Mouse (Mus musculus): ENCODE data around the gene Coro1a. TPM values are rescaled to one million over a fixed set of nuclear protein-coding genes. Genes with fewer than 3 reads are reported as not detected.
"Not testable (repeated sequence)": the region's sequence is repeated elsewhere in the genome, so short reads cannot be mapped to it uniquely, and the experiment has no call there.

The Coro1a gene
- polyA plus RNA-seq, 1 experiment from 2014 or later, result 33.3 TPM

- Histone ChIP-seq H3K36me3 (no peaks in the 10 kb centered on the region), H3K4me3 (no peak overlapping the region), H3K27ac (no peak overlapping the region), H3K4me1 (no peaks in the 10 kb centered on the region), H3K4me2 (no peak overlapping the region), H3K9me3 (no peaks in the 10 kb centered on the region), H3K27me3 (no peaks in the 10 kb centered on the region), H3K9ac (no peak overlapping the region)
- ATAC-seq (ENCODE audit: insufficient number of reproducible peaks, insufficient read depth, low FRiP score, low TSS enrichment, low read depth), result no peak
- WGBS, result 75% methylated on average over 8 of the region's 8 CpGs
Measured at GRCm38 (mm10) chr7:126736122-126736521, 28.5 kb upstream of the Coro1a start.

- not testable (repeated sequence) for H3K9ac ChIP-seq; H3K9me3 ChIP-seq; H3K36me3 ChIP-seq; H3K27ac ChIP-seq; H3K27me3 ChIP-seq; H3K4me3 ChIP-seq; H3K4me1 ChIP-seq; ATAC-seq (ENCODE audit: insufficient number of reproducible peaks, insufficient read depth, low FRiP score, low TSS enrichment, low read depth); H3K4me2 ChIP-seq
- WGBS, result 84% methylated on average over 4 of the region's 4 CpGs
Measured at GRCm38 (mm10) chr7:126730256-126730789, 22.7 kb upstream of the Coro1a start.

GRCm38 (mm10) chr7:126725667-126726066, 18.1 kb upstream of the Coro1a start:
- no peak overlapping the region for H3K4me3 ChIP-seq
- H3K4me1 ChIP-seq, result no peaks in the 10 kb centered on the region
- ATAC-seq (ENCODE audit: insufficient number of reproducible peaks, insufficient read depth, low FRiP score, low TSS enrichment, low read depth), result no peak
- H3K27me3 ChIP-seq, result no peaks in the 10 kb centered on the region
- H3K9me3 ChIP-seq, result no peaks in the 10 kb centered on the region
- H3K36me3 ChIP-seq, result no peaks in the 10 kb centered on the region
- no peak overlapping the region for H3K4me2 ChIP-seq
- H3K9ac ChIP-seq, result no peak overlapping the region
- H3K27ac ChIP-seq, result no peak overlapping the region
- 79% methylated on average over 5 of the region's 5 CpGs for WGBS

- no peak overlapping the region for H3K9ac ChIP-seq
- H3K4me1 ChIP-seq, result no peaks in the 10 kb centered on the region
- no peak overlapping the region for H3K4me3 ChIP-seq
- H3K4me2 ChIP-seq, result no peak overlapping the region
- H3K9me3 ChIP-seq, result no peaks in the 10 kb centered on the region
- 75% methylated on average over 3 of the region's 3 CpGs for WGBS
- no peak overlapping the region for H3K27ac ChIP-seq
- H3K27me3 ChIP-seq, result no peaks in the 10 kb centered on the region
- no peak for ATAC-seq (ENCODE audit: insufficient number of reproducible peaks, insufficient read depth, low FRiP score, low TSS enrichment, low read depth)
- H3K36me3 ChIP-seq, result no peaks in the 10 kb centered on the region
Measured at GRCm38 (mm10) chr7:126725077-126725476, 17.5 kb upstream of the Coro1a start.

GRCm38 (mm10) chr7:126721635-126722034, 14.0 kb upstream of the Coro1a start:
- H3K4me3 ChIP-seq, result no peak overlapping the region
- H3K4me2 ChIP-seq, result no peak overlapping the region
- H3K27ac ChIP-seq, result no peak overlapping the region
- WGBS, result 87% methylated on average over 13 of the region's 13 CpGs
- no peak overlapping the region for H3K9ac ChIP-seq
- no peaks in the 10 kb centered on the region for H3K27me3 ChIP-seq
- no peaks in the 10 kb centered on the region for H3K9me3 ChIP-seq
- H3K4me1 ChIP-seq, result no peaks in the 10 kb centered on the region
- H3K36me3 ChIP-seq, result no peaks in the 10 kb centered on the region
- no peak for ATAC-seq (ENCODE audit: insufficient number of reproducible peaks, insufficient read depth, low FRiP score, low TSS enrichment, low read depth)

GRCm38 (mm10) chr7:126718787-126719337, 11.3 kb upstream of the Coro1a start:
- ATAC-seq (ENCODE audit: insufficient number of reproducible peaks, insufficient read depth, low FRiP score, low TSS enrichment, low read depth), result no peak
- no peaks in the 10 kb centered on the region for H3K27me3 ChIP-seq
- no peak overlapping the region for H3K4me2 ChIP-seq
- no peaks in the 10 kb centered on the region for H3K36me3 ChIP-seq
- no peaks in the 10 kb centered on the region for H3K4me1 ChIP-seq
- H3K9ac ChIP-seq, result no peak overlapping the region
- no peak overlapping the region for H3K4me3 ChIP-seq
- no peaks in the 10 kb centered on the region for H3K9me3 ChIP-seq
- WGBS, result 96% methylated on average over 5 of the region's 5 CpGs
- no peak overlapping the region for H3K27ac ChIP-seq

GRCm38 (mm10) chr7:126717566-126717965, 10.0 kb upstream of the Coro1a start:
- Histone ChIP-seq H3K27me3 (no peaks in the 10 kb centered on the region), H3K4me1 (no peaks in the 10 kb centered on the region), H3K4me3 (no peak overlapping the region), H3K4me2 (no peak overlapping the region), H3K9me3 (no peaks in the 10 kb centered on the region), H3K9ac (no peak overlapping the region), H3K27ac (no peak overlapping the region), H3K36me3 (no peaks in the 10 kb centered on the region)
- 89% methylated on average over 3 of the region's 3 CpGs for WGBS
- ATAC-seq (ENCODE audit: insufficient number of reproducible peaks, insufficient read depth, low FRiP score, low TSS enrichment, low read depth), result no peak

- Histone ChIP-seq H3K9ac (no peak overlapping the region), H3K4me3 (no peak overlapping the region), H3K27me3 (no peaks in the 10 kb centered on the region), H3K36me3 (no peaks in the 10 kb centered on the region), H3K4me2 (no peak overlapping the region), H3K4me1 (no peaks in the 10 kb centered on the region), H3K27ac (no peak overlapping the region), H3K9me3 (no peaks in the 10 kb centered on the region)
- no peak for ATAC-seq (ENCODE audit: insufficient number of reproducible peaks, insufficient read depth, low FRiP score, low TSS enrichment, low read depth)
- WGBS, result 87% methylated on average over 4 of the region's 4 CpGs
Measured at GRCm38 (mm10) chr7:126715679-126716078, 8.1 kb upstream of the Coro1a start.

GRCm38 (mm10) chr7:126711910-126712309, 4.3 kb upstream of the Coro1a start:
- ATAC-seq (ENCODE audit: insufficient number of reproducible peaks, insufficient read depth, low FRiP score, low TSS enrichment, low read depth), result no peak
- 77% methylated on average over 3 of the region's 3 CpGs for WGBS

GRCm38 (mm10) chr7:126710266-126710665, 2.7 kb upstream of the Coro1a start:
- Histone ChIP-seq H3K36me3 (no peaks in the 10 kb centered on the region), H3K9me3 (0 out of 2 replicates have a peak, but pooled peaks cover 3% of the 10 kb centered on the region), H3K27me3 (peaks cover 9% of the 10 kb centered on the region), H3K4me2 (no peak overlapping the region), H3K27ac (no peak overlapping the region), H3K4me3 (no peak overlapping the region), H3K9ac (no peak overlapping the region), H3K4me1 (no peaks in the 10 kb centered on the region)
- ATAC-seq (ENCODE audit: insufficient number of reproducible peaks, insufficient read depth, low FRiP score, low TSS enrichment, low read depth), result no peak
- 74% methylated on average over 4 of the region's 4 CpGs for WGBS

More at GRCm38 (mm10) chr7:126711910-126712309, 4.3 kb upstream of the Coro1a start:
- Histone ChIP-seq H3K36me3 (no peaks in the 10 kb centered on the region), H3K9me3 (0 out of 2 replicates have a peak, but pooled peaks cover 3% of the 10 kb centered on the region), H3K9ac (no peak overlapping the region), H3K4me2 (no peak overlapping the region), H3K27ac (no peak overlapping the region), H3K4me3 (no peak overlapping the region), H3K27me3 (no peaks in the 10 kb centered on the region), H3K4me1 (no peaks in the 10 kb centered on the region)

- WGBS, result 87% methylated on average over 10 of the region's 10 CpGs
- no peak overlapping the region for H3K4me2 ChIP-seq
- no peak overlapping the region for H3K4me3 ChIP-seq
- ATAC-seq (ENCODE audit: insufficient number of reproducible peaks, insufficient read depth, low FRiP score, low TSS enrichment, low read depth), result no peak
- H3K27ac ChIP-seq, result no peak overlapping the region
- no peak overlapping the region for H3K9ac ChIP-seq
- H3K9me3 ChIP-seq, result 0 out of 2 replicates have a peak, but pooled peaks cover 3% of the 10 kb centered on the region
- no peaks in the 10 kb centered on the region for H3K36me3 ChIP-seq
- peaks cover 13% of the 10 kb centered on the region for H3K4me1 ChIP-seq
- peaks cover 28% of the 10 kb centered on the region for H3K27me3 ChIP-seq
Measured at GRCm38 (mm10) chr7:126708175-126708952, 777 bp upstream of the Coro1a start.

Measured in embryonic facial prominence, embryonic 13.5 days (tissue).